Mouse (Mus musculus) heart, adult 9 months (tissue): ENCODE measurements around the gene Ankrd10.
"Not testable (repeated sequence)": the region's sequence is repeated elsewhere in the genome, so short reads cannot be mapped to it uniquely, and the experiment has no call there.

Experiments
- DNase-seq, 2 experiments: peaks; one replicate each; pipeline ENCODE4 v3.0.0; 2022; ENCODE audit warnings: low spot score in 2 of 2

Ankrd10 gene

DNA sequence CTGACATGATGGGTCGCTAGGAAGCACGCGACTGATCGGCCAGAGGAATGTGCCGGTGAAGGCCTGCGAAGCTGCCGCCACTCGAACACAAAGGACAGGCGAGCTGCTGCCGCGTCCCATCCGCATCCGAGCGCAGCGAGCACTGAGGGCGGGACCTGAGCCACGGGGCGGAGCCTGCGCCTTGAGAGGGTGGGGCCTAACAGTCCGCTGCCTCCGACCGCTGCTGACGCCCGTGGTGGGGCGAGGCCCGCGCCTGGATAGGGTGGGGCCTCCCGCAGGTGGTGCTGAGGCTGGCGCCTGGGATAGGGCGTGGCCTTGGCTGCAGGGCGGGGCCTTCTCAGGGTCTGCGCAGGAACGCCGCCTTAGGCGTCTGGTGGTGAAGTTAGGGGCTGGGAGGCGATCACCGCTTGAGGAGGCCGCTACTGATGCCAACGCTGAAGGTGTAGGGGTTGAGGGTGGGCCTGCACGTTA is at the start of gene Ankrd10:
Gene Ankrd10 (minus strand): TSS at position 147 of the 471 bp plus-strand sequence.
- peak; percentile 95 to 96 for DNase-seq

DNA sequence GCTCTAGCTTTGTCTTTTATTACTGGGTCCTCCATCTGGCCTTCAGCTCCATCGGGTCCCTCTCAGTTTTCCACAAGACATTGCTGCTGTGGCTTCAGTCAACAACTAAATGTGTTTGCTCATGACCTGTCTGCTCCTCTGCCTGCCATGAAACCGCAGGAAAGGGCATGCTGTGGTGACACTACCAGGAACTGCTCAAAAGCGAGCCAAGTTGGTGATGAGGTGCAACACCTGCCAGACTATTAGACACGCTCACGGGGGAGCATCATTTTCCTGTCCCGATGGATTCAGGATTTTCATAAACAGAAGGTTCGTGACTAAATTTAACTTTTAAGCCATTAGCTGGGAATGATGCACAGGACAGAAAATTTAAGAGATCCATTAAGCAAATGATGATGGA is 49.0 kb upstream of the Ankrd10 start:
- no peak for DNase-seq

DNA sequence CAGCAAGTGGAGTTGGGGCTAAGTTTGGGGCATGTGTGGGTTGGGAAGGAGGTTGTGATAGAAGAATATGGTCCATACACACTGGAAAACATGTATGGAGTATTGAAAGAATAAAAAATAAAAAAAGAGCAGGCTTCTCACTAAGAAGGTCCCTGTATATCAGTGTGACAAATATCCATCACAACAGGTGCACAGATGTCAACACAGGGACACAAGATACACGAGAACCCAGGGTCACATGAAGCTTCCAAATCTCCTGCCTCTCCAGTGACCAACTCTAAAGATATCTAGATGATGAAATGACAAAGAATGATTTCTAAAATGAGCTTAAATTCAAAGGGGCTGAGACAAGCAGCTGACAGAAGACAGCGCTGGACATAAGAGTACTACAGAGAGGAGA is 32.8 kb upstream of the Ankrd10 start:
- no peak for DNase-seq

DNA sequence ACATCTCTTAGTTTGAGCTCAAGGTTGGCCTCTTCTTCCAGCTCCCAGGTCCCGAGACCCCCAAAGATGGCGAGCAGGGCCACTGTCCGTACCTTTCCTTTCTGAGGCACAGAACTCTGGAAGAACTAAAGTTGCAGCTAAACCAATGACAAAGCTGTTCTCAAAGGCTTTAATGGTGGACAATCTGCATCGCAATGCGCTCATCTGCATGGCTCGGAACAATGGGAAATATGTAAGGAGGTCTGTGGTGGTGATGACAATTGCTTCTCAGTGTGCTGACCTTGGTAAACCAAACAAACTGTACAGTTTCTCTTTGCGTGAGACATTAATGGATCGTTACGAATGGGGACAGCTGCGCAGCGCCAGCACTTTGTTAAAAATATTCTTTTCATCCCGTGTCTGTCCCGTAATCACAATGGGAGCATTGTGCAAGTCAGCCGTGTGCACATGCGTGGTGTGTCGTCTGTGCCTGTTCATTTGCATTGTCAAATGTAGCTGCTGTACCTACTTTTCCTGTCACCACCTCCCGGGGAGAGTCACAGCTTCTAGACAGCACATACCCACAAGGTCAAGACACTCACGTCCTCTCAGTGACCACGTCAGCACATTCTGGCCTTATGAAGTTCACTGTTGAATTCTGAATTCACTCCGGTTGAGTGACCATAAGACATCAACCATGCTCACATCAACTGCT is 30.6 kb upstream of the Ankrd10 start:
- not testable (repeated sequence) for DNase-seq

DNA sequence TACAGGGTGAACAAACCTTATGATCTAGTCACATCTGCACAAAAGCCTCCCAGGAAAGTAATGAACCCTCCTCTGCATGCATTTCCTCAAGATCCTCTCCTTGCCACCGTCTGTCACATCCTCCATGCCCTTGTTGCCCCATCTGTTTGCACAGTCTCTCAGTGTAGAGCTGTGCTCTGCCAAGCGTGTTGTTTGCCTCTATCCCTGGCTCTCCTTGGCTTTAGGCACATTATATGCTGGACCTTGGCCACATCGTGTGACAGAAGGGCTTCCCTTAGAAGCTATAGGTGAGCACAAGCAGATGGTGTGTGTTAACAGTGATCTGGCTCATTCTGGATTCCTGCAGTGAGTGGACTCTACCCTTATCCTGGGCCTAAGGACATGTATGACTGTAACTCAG is 26.4 kb upstream of the Ankrd10 start:
- DNase-seq: no peak

DNA sequence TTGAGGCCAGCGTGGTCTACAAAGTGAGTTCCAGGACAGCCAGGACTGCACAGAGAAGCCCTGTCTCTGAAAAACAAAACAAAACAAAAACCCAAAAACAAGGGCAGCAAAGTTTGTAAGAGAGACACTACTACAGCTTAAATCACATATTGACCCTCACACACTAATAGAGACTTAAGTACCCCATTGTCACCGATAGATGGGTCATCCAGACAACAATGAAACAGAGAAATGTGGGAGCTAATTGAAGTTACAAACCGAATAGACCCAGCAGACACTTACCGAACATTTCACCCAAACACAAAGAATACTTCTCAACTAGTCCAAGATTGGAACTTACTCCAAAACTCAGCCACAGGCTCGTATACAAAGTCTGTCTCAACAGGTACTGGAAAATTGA is 14.5 kb upstream of the Ankrd10 start:
- DNase-seq: no peak

DNA sequence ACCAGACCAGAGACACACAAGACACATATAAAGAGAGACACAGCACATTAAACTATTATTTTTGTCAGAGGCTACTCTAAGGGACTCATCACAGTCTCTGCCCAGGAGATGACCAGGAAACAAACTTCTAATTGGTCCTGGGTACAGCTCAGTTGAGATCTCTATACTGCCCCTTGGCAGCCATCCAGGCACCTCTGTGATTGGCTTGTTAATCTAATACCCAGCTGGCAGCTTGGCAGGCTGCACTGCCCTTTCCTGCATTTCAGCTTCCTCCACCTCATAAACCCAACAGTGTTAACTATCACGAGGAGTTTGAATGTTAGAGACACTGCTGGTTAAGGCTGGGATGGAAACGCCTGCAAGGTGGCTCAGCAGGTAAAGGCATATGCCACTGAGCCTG is 7.6 kb upstream of the Ankrd10 start:
- no peak for DNase-seq

DNA sequence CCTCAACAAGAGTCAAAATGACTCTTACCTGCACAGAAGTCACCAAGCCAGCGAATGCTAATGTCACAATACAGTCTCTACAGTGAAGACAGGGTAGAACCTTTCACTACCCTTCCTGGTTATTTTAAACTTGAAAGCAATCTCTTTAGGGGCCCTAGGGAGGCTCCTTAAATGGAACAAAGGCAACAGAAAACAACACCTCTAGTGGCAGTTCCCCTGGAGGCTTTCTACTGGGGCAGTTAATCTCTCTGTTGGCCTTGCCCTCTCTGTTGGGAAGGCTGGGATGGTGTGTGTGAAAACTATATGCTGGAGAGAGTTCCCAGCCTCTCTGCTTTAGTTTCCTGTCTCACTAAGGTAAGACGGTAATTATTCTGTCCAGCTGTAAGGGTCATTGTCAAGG is 5.0 kb upstream of the Ankrd10 start:
- DNase-seq: no peak

DNA sequence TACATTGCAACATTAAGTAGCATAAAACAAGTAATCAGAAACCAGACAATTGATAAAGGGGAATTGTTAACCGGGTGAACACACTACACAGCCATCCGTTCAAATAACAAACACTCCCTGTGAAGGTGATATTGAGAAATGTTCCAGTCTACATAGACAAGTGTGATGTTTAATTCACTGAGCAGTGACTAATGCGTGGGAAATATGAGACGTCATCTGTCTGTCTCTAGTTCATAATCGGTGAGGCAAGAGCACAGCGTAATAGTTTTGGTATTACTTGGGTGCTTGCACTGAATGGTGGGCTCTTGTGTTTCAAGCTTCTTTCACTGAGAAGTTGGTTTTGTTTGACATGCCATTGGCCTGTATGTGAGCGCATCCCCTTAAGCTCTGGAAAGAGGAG is 2.0 kb upstream of the Ankrd10 start:
- DNase-seq: no peak

DNA sequence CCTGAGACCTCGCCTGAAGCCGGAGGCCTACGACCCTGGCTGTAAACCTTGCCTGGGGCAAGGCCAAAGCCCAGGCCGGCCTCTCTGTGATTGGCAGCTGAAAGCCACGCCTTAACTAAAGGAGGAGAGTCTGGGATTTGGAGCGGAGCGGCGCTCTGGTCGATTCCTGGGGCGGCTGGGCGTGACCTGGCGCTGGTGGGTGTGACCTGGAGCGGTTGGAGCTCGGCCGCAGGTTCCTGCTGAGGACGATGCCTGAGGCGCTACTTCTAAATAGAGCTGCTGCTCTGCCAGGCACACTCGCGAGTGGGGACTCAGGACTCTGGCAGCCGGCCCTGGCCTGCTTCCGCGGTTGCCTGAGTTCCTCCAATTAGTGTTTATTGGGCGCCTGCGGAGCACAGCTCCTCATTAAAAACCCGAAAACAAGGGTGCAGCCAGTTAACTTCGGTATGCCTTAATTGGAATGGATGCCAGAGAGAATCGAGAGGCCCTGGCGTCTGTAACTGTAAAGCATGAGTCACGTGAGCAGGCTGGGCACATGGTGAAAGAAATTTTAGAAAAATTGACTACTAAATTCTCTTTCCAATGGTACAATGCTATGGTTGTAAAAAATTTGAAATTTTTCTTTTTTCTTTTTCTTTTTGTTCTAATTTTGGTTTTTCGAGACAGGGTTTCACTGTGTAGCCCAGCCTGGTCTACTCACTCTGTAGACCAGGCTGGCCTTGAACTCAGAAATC is 934 bp upstream of the Ankrd10 start:
- peak; percentile 81 to 86 for DNase-seq

DNA sequence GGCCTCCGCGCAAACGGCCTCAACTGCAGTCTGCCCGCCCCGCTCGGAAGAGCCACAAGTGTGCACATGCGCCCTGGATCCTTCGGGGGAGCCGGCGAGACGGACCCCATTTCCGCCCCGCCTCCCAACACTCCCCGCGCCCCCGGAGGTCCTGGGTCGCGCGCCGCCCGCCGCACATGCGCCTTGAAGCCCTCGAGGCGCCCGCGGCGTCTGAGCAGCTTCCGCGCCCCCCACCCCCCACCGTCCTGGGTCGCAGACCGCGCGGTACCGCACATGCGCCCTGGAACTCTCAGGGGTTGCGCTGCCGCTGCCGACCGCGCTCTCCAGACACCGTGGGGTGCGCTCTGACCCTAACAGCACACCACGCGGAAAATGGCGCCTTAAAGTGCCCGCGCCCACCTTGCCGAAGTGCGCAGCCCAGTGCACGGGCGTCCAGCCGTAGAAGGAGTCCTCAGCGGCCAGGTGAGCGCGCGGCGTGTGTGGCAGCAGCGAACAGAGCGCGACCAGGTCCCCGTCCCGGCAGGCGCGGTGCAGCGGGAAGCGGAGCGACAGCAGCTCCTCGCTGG is 462 bp downstream of the Ankrd10 start:
- DNase-seq: peak; percentile 85 to 86

DNA sequence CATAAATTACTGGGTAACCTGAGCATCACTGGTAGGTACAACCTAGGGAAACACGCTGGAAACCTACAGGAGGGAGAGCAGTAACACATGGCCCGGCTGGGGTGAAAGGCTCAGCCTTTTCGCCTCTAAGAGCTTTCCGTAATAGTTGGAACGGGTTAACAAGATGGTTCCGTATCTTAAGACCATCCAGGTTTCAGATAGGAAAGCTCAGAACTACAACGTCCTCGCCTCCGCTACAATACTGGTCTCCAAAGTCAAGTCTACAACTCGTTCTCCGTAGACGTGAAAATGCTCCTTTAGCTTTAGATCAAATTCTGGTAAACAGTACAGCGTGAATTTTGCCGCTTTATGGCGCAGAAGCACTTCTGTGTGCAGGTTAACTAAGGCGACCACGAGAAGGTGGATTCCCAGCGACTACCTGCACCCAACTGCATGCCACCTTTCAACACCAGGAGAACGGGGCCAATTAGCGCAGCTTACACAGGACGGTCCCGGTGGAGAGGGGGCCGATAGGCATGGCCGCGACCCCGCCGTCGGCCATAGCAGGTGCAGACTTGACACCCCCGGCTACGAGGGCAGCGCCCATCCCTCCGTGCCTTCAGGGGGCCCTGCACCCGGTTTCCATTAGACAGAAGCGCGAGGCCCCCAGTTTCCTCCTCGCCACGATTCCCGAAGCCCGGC is 1.1 kb downstream of the Ankrd10 start:
- no peak for DNase-seq

DNA sequence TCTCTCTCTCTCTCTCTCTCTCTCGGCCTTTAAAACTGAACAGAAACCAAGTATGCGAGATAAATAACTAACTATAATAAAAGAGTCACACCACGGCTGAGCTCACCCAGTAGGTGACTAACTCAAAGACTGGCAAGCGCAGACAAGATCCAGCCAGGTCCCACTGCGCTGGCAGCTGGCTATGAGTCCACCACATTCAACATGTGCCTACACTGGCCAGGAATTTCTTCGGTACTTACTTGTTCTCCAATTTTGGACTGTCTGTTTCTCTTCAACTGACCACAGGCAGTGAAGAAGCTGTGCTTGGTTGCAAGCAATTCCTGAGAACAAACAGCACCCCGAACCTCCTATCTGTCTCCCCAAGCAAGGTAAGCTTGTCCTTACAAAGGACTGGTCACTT is 2.1 kb downstream of the Ankrd10 start:
- DNase-seq: peak; percentile 7 to 39

DNA sequence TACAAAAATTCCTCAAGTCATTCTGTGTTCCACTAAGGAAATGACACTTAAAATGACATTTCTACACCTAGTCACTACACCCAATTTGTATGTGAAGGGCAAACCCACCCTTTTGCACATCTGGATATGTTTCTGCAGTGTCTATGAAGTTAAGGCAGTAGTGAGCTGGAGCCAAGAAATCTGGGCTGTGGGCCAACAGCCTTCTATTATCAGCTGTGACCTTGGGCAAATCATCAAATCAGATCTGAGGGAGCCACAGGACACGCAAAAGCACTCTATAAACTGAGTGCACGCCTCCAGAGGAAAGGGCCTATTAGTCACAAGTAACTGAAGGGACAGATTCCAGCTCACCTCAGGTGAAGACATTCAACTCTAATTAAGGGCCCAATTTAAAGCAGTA is 3.2 kb downstream of the Ankrd10 start:
- peak; percentile 74 to 78 for DNase-seq

DNA sequence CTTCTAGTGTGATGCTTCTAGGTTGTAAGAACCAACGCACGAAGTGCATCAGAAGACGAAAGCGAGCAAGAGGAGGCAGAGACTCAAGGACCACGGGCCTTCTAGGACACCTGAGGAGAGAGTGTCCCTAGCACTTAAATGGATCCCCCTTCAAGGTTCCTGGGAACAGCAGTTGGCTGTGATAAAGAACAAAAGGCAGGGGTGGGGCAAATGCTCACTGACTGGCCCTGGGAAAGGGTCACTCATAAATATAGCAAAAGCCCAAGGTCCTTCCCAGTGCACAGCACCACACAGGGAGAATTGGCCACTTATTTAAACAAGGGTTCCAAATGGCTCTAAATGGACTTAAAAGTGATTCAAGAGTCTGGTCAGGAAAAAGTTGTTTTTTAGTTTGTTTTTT is 6.4 kb downstream of the Ankrd10 start:
- DNase-seq: no peak

DNA sequence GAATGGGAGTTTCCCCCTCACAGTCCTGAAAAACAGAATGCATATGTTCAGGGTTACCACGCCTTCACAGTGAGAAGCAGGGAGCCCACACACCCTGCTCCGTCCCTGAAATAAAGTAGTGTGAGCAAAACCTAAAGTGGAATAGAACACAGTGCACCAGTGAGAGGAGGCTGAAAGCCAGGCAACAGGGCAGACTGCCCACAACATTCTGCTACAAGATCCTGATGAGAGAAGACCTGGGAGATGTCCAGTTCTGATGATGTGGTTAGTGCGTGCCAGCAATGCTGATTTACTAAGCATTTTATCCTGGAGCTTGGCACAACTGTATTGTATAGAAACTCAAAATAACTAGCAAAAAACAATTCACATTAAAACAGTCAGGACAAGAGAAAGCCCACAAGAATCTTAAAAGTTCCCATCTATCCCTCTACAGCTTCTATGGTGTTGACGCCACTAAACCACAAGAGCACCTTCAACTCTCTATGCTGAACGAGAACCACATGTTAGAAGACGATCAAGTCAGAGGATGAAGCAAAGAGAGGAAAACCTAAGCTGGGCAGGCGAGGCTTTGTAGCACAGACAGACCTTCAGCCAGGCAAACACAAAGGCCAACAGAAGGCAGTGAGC is 6.9 kb downstream of the Ankrd10 start:
- no peak for DNase-seq

DNA sequence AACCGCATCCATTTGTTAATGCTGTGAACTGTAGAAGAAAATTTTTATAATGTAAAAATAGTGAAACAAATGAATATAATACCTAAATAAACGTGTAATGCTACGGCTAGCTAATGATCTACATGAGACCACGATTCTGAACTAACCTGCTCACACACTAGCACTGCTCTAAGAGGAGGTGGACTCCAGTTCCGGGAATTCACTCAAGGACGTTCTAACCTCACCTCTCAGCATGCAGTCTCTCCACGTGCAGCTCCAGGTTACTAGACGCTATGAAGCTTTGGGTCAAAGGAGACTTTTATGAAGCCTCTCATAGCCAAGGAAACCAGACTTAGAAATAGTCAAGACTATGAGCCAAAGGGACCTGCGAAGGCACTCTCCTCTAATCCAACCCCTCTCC is 7.8 kb downstream of the Ankrd10 start:
- no peak for DNase-seq

DNA sequence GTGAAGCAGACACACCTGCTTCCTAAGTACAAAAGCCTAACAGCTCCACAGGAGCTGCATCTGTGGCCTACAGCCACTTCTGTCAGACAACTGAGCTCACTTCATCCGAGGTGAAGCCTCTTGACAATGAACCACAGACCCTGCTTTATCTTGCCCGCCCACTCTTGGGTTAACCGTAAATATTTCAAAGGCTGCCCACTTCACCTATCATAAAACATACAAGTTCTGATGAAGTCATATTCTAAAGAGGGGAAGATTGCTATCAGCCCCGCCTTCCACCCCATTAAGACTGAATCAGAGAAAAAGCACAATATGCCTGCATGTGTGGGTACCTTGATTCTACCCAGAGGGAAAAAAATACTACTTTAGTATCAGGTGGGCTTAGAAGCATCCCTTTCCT is 10.5 kb downstream of the Ankrd10 start:
- DNase-seq: no peak

DNA sequence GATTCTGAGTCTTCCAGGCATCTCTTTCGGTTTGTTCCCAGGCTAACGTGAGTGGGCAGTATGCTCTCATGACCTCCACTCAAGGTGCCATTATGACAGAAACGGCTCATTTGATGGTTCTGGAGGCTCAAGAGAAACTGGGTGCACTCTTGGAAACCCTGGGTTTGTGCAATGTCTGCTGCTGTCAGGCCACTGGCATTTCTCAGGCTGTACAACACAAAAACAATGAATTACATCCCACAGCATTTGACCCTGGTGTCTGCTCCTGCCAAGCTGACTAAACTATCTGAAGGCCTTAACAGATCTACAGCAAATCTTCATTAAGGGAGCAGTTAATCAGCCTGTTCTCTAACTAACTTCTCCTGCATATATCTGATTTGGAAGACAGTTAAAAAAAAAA is 16.5 kb downstream of the Ankrd10 start:
- no peak for DNase-seq

DNA sequence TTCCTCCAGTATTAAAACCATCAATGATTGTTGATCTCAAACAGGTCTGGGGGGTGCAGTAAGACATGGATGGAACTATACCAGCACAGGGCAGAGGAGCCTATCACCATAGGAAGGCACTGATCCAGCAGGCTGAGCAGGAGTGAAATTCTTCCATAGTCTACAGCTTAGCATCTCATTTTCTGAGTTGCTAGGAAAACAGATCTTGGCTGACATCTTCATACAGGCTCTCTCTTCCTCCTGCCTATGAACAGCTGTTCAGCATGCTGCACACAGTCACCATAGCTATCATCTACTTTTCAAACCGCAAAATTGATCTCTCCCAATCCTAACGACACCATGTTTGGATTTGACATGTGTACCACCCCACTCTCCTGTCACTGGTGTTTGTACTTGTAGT is 17.5 kb downstream of the Ankrd10 start:
- DNase-seq: no peak

DNA sequence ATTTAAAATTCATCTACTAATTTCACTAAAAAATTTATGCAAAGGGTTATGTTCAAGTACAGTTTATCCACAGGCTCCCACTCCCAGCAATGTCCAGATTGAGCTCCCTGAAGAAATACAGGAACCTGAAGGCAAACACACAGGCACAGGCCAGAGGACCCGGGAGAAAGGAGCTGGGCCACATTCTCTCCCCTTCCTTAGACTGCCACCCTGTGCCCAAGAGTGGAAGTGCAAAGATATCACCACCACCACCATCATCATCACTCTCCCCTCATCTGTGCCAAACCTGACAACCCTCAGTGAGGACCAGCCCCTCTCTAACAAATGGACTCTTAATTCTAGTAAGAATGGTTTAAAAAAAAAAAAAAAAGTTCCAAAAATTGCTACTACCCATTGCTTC is 19.3 kb downstream of the Ankrd10 start:
- DNase-seq: peak in 1 of 2 experiments; percentile 6
